Mouse (Mus musculus): ENCODE measurements around the gene Usp10. TPM values are rescaled to one million over a fixed set of nuclear protein-coding genes. Genes with fewer than 3 reads are reported as not detected.
A peak's percentile ranks its signal among the peaks of the same experiment; 100 is the strongest.

Gene Usp10
- 10 to 100 TPM; 57.4 to 65.4 TPM for total RNA-seq (2021)
- long read RNA-seq, experiment 1, transcript Usp10-202 (14 exons, 3,274 nt), result minor isoform, 33 of 102 reads
- long read RNA-seq, experiment 1, transcript Usp10-210 (14 exons, 3,726 nt), result major isoform, 47 of 102 reads
- long read RNA-seq, experiment 1, partial matches to known transcripts, result 16 of 102 reads
- long read RNA-seq, experiment 1, other reads (novel, unspliced or antisense), result 6 of 102 reads
- long read RNA-seq, experiment 2, transcript Usp10-210 (14 exons, 3,726 nt), result major isoform, 39 of 87 reads
- long read RNA-seq, experiment 2, transcript Usp10-202 (14 exons, 3,274 nt), result minor isoform, 29 of 87 reads
- long read RNA-seq, experiment 2, partial matches to known transcripts, result 16 of 87 reads
- long read RNA-seq, experiment 2, other reads (novel, unspliced or antisense), result 3 of 87 reads

DNA sequence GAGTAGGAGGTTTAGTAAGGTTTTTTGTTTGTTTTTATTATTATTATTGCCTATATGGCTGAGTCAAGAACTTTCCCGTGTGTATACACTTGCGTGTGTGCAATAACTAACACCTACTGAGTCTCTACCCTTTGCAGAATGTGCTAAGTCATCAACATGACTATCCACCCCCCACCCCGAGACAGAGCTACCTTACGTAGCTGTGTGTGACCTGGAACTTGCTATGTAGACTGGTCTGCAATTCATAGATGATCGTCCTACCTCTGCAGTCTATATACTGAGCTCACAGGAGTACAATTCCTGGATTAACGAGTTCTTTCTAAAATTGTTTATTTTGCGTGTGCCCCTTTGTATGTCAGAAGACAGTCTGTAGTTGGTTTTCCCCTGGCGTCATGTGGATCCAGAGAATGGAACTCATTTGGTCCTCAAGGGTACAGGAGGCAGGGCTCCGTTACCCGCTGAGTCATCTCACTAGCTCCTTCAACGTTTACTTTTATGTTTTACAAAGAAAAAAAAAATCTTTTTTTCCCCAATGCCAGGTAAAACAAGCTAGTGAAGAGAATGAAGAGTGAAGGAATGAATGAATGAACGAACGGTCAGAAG is at the start of gene Usp10:
TSS of gene Usp10 (plus strand) at position 417 of the 603 bp plus-strand sequence.
- no peak for DNase-seq

GRCm38 (mm10) chr8:119861706-119862389 is 48.3 kb upstream of the Usp10 start, which contains the start of gene Klhl36:
TSS of gene Klhl36 (plus strand) at chr8:119862266.
- DNase-seq, result peak; percentile 97

DNA sequence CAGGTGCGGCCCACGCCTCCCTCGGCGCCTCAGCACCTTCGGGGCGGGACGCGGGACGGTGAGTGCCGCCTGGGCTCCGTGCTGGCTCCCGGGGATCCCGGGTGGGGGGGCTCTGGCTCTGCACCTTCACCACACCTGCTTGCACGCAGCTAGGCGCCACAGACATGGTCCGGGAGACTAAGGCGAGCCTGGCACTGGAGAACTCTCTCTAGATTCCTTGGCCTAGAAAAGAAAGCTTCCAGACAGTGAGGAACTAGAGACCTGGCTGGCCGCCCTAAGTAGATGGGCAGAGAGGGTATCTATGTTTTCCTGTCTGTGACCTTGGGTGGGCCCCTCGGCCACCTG is 47.8 kb upstream of the Usp10 start:
- DNase-seq, result no peak

DNA sequence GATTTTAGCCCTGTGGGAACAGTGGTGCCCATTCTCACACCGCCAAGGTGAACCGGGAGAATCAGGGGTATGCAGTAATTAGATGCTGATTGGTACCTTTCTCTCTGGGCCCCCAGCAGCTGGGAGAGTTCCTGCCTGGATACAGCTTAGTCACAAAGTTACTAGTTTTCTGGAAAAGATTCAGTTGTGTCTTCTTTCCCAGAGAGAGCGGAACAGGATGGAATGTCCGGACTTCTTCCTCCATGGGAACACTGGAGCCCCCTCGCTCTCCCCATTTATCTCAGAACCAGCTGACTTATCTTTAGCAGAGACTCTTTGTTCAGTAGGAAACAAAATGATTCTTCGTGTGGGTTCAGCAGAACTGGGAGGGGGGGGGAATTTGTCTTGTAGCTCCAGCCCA is 47.4 kb upstream of the Usp10 start:
- no peak for DNase-seq

GRCm38 (mm10) chr8:119869616-119870015 is 40.5 kb upstream of the Usp10 start:
- DNase-seq, result no peak

DNA sequence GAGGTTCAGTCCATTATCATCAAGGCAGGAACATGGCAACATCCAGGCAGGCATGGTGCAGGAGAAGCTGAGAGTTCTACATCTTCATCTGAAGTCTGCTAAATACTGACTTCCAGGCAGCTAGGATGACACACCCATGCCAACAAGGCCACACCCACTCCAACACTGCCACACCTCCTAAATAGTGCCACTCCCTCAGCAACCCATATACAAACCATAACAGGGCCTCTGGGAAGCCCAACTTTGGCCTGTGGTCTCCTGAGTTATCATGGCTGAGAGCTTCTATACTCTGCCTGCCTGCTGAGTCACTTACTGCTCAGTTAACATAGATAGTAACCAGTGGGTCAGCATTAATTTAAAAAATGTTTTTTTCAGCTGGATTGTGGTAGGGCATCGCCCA is 37.0 kb upstream of the Usp10 start:
- no peak for DNase-seq

GRCm38 (mm10) chr8:119881301-119881700 is 28.9 kb upstream of the Usp10 start:
- no peak for DNase-seq

GRCm38 (mm10) chr8:119881917-119882316 is 28.2 kb upstream of the Usp10 start:
- DNase-seq, result no peak

- DNase-seq, result no peak
These were observed 26.9 kb upstream of the Usp10 start for GRCm38 (mm10) chr8:119883281-119883680.

DNA sequence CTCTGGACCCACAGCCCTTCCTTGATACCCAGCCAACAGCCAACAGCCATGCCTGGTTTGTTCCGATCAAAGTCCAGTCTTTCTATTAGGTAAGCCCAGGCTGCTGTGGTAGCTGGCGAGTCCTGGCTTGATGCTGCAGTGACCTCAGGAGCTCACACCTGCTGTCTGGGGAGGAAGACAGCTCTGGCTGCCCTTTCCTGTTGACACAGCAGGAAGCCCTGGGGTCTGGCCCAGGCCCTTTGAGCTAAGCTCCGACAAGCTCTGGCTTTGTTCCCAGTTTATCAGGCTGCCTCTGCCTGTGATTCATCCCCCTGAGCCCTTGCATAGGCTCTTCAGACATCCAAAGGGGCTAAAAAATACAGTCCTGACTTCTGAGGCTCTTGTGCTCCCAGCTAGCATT is 24.5 kb upstream of the Usp10 start:
- DNase-seq, result peak; percentile 25

DNA sequence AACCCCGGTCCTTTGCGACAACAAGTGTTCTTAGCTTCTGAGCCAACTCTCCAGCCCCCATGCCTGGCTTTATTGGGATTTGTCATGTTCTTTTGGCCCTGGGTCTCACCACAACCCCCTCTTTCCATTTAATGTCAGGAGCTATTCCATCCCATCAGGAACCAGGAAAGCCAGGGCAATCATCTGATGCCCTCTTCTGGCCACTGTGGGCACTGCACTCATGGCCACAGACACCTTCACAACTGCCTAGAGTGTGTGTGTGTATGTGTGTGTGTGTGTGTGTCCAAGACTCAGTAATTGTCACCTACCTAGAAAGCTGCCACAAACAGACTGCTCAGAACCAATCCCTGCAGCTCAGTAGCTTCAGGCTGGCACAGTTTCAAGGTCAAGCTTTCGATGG is 23.0 kb upstream of the Usp10 start:
- peak; percentile 41 for DNase-seq

DNA sequence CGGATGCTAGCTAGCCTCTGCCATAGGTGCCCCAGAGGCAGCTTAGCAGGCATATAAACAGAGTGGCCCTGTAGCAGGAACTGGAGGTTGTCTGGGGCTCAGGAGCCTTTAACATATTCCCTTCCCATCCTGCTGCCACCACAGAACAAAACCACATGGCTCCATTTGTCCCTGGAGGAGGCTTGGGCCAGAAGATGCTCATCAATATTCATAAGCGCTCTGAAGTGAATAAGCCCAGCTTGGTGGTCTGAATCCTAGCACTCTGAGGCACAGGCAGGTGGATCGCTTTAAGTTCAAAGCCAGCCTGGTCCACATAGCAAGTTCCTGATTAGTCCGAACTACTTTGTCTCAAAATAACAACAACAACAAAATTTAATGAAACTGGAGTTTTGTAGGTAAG is 22.1 kb upstream of the Usp10 start:
- no peak for DNase-seq

DNA sequence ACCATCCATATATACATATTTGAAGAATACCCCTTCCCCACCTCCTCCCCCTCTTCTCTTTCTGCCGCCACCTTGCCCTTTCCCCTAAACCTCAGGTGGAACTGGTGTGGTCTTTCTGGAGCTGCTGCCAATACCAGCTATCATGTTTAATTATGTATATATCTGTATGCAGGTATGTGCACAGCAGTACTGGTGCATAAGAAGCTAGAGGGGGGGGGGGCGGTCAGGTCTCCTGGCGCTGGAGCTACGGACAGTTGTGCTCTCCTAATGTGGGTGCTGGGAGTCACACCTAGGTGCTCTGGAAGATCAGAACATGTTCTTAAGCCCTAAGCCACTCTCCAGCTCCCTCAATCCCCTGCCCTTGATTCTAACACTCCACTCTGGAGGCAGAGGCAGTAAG is 13.1 kb upstream of the Usp10 start:
- DNase-seq, result no peak

GRCm38 (mm10) chr8:119897933-119898332 is 12.2 kb upstream of the Usp10 start:
- DNase-seq, result no peak

GRCm38 (mm10) chr8:119901349-119901748 is 8.8 kb upstream of the Usp10 start:
- DNase-seq, result no peak

- no peak for DNase-seq
These were observed 8.2 kb upstream of the Usp10 start for GRCm38 (mm10) chr8:119901952-119902351.

- no peak for DNase-seq
These were observed 5.7 kb upstream of the Usp10 start for GRCm38 (mm10) chr8:119904323-119904911.

DNA sequence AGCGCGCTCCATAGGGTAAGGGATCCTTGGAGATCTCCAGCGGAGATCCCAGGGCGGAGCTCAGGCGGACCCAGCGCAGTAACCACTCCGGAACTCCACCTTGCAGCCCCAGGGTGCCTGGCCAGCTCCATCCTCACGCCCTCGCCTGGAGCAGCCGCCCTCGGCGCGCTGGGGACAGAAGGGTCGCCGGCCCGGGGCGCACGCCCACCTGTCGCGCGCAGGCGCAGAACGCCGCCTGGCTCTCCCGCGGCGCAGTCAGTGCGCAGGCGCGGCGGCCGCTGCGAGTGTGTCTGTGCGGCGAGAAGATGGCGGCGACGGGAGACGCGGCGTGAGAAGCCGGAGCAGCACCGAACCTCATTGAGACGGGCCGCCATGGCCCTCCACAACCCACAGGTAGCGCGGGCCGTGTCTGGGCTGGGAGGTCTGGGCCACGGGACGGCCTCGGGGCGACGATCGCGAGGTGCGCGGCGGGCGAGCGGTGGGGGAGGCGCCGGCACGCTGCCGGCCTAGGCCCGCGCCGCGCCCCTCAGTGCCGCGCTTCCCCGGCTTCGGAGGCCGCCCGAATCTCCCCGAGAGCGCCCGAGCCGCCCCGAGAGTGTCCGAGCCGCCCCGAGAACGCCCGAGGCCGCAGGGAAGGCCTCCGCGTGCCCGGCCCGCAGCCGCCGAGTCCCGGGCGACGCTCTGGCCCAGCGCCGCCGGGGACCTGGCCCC is 542 bp downstream of the Usp10 start, which contains the start of gene Gm20388:
TSS of gene Gm20388 (plus strand) at position 295 of the 711 bp plus-strand sequence.
- peak; percentile 88 for DNase-seq

DNA sequence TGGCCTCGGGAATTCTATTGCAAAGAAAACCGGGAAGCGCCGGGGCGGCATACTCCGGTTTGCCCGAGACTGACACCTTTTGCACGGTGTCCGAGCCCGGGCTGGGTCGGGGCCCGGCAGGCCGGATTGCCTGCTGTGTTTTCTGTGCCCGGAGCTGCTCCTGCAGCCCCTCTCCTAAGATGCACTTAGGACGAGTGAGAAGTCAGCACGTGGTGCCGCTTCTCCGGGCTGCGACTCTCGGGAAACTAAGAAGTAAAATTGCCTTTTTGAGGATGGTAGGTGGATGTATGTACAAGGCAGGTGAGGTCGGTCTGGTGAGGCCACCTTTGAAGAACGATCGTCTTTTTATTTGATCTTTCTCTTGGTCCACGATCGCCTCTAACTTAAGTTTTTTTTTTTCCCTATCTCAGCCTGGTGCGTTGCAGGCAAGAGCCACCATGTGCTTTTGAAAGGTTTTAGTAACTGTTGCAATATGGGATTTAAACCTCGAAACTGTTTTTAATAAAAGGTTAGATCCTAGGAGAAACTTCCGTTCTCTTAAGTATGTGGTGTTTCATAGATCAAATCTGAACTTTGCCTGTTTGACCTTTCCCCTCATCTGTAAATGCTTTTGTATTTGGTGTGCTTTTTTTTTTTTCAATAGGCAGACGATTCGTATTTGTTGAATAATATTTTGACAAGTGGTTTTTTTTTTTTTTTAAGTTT is 1.2 kb downstream of the Usp10 start:
- DNase-seq, result no peak

- no peak for DNase-seq
These were observed 2.5 kb downstream of the Usp10 start for GRCm38 (mm10) chr8:119912643-119913042.

- no peak for DNase-seq
These were observed 3.0 kb downstream of the Usp10 start for GRCm38 (mm10) chr8:119913181-119913580.

DNA sequence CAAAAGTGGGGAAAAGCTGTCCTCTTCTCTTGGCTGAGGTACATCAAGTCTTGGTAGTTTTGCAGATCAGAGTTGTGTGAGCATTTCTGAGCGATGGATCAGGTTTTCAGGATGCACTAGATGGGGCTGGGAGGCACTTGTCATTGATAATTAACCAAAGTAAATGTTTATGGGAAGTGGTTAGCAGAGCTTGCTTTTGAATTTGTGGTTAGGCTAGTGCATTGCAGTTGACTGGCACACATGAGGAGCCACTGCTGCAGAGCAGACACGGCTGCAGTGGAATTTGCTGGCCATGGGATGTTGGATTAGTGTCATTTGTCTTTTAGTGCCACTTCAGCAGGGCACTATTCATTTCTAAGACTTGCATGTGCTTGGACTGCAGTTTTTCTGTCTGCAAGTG is 4.0 kb downstream of the Usp10 start:
- no peak for DNase-seq

Data from gastrocnemius, postnatal 10 days (tissue).